Mouse (Mus musculus) midbrain, embryonic 16.5 days (tissue): Measurements from ENCODE around the gene Rnf44. TPM values are rescaled to one million over a fixed set of nuclear protein-coding genes. Genes with fewer than 3 reads are reported as not detected.

Source experiments
- ATAC-seq: fragments of 200-750 bp; cut with Nextera tagmentation; 2 replicates; pipeline ENCODE4 v1.8.0; 2017; ENCODE audit warnings: moderate TSS enrichment
- H3K27ac ChIP-seq: fragments of 300-500 bp; sonication (generic); 2 replicates; pipeline ENCODE4 v1.5.1; 2014; ENCODE audit warnings: mild to moderate bottlenecking, low read length, mixed read lengths
- H3K27me3 ChIP-seq: fragments of 300-500 bp; sonication (generic); 2 replicates; pipeline ENCODE4 v1.6.1; 2014; ENCODE audit warnings: low read depth, low read length, mixed read lengths; ENCODE audit not compliant: control insufficient read depth, insufficient read depth
- H3K36me3 ChIP-seq: fragments of 300-500 bp; sonication (generic); 2 replicates; pipeline ENCODE4 v1.6.1; 2014; ENCODE audit warnings: mild to moderate bottlenecking, low read length, moderate library complexity, mixed read lengths; ENCODE audit not compliant: control insufficient read depth, insufficient read depth
- H3K4me1 ChIP-seq: fragments of 300-500 bp; sonication (generic); 2 replicates; pipeline ENCODE4 v1.6.1; 2014; ENCODE audit warnings: mild to moderate bottlenecking, low read length, mixed read lengths; ENCODE audit not compliant: control insufficient read depth, insufficient read depth
- H3K4me2 ChIP-seq: fragments of 300-500 bp; sonication (generic); 2 replicates; pipeline ENCODE4 v1.6.1; 2014; ENCODE audit warnings: mild to moderate bottlenecking, low read length, mixed read lengths
- H3K4me3 ChIP-seq: fragments of 300-500 bp; sonication (generic); 2 replicates; pipeline ENCODE4 v1.5.1; 2014; ENCODE audit warnings: low read depth, mild to moderate bottlenecking, low read length, moderate library complexity, mixed read lengths
- H3K9ac ChIP-seq: fragments of 300-500 bp; sonication (generic); 2 replicates; pipeline ENCODE4 v1.6.1; 2014; ENCODE audit warnings: low read depth, low read length, mixed read lengths
- H3K9me3 ChIP-seq: fragments of 300-500 bp; sonication (generic); replicated peaks from 2 replicates; pipeline ENCODE4 v1.6.1; 2014; ENCODE audit warnings: mild to moderate bottlenecking, low read length, mixed read lengths; ENCODE audit not compliant: control insufficient read depth, poor library complexity, severe bottlenecking
- WGBS: fragments of 180-500 bp; shearing (Covaris S2); extraction: QIAGEN DNeasy Blood & Tissue Kit; methylation state at CpG from one replicate; pipeline ENCODE4 v1.1.7; 2014; 5-methylcytosine and 5-hydroxymethylcytosine counted together
- polyA plus RNA-seq: library from polyadenylated mRNA; unstranded; fragments of >200 nt; fragmentation: Nextera tagmentation; extraction: Ambion mirVana; gene quantifications from 2 replicates; pipeline ENCODE4 v1.2.1, GENCODE M21; 2015

Rnf44 gene
- polyA plus RNA-seq, 1 experiment from 2014 or later: 65.3 TPM

- no peak overlapping the region for H3K4me3 ChIP-seq
- ATAC-seq: no peak
- H3K4me2 ChIP-seq: no peak overlapping the region
- H3K27me3 ChIP-seq: no peaks in the 10 kb centered on the region; the same call in 1 of the 2 replicates
- H3K4me1 ChIP-seq: no peaks in the 10 kb centered on the region
- no peak overlapping the region for H3K27ac ChIP-seq
- 34% methylated on average over 4 of the region's 4 CpGs for WGBS
- H3K9me3 ChIP-seq: no peaks in the 10 kb centered on the region
- no peaks in the 10 kb centered on the region for H3K36me3 ChIP-seq
- H3K9ac ChIP-seq: no peak overlapping the region
These were observed 20.7 kb upstream of the Rnf44 start for GRCm38 (mm10) chr13:54714393-54714792.

- no peaks in the 10 kb centered on the region for H3K9me3 ChIP-seq
- H3K9ac ChIP-seq: no peak overlapping the region
- no peak overlapping the region for H3K4me2 ChIP-seq
- H3K36me3 ChIP-seq: no peaks in the 10 kb centered on the region
- H3K4me1 ChIP-seq: no peaks in the 10 kb centered on the region
- H3K27ac ChIP-seq: no peak overlapping the region
- no peak for ATAC-seq
- H3K27me3 ChIP-seq: no peaks in the 10 kb centered on the region
- H3K4me3 ChIP-seq: no peak overlapping the region
- 78% methylated on average over 3 of the region's 3 CpGs for WGBS
These were observed 17.2 kb upstream of the Rnf44 start for GRCm38 (mm10) chr13:54710866-54711265.

GRCm38 (mm10) chr13:54704890-54705289, 11.2 kb upstream of the Rnf44 start:
- H3K9me3 ChIP-seq: no peaks in the 10 kb centered on the region
- no peak overlapping the region for H3K4me2 ChIP-seq
- no peaks in the 10 kb centered on the region for H3K36me3 ChIP-seq
- no peak overlapping the region for H3K27ac ChIP-seq
- whole genome bisulfite sequencing: 64% methylated on average over 6 of the region's 6 CpGs
- ATAC-seq: no peak
- H3K27me3 ChIP-seq: no peaks in the 10 kb centered on the region
- H3K9ac ChIP-seq: no peak overlapping the region
- no peak overlapping the region for H3K4me3 ChIP-seq
- H3K4me1 ChIP-seq: no peaks in the 10 kb centered on the region

- no peak overlapping the region for H3K4me2 ChIP-seq
These were observed 8.8 kb upstream of the Rnf44 start for GRCm38 (mm10) chr13:54702507-54702906.

GRCm38 (mm10) chr13:54701243-54701642, 7.5 kb upstream of the Rnf44 start, which contains the start of gene Cdhr2:
TSS of gene Cdhr2 (plus strand) at chr13:54701461.
- no peak for ATAC-seq
- H3K27ac ChIP-seq: no peak within 1 kb of the TSS
- H3K9ac ChIP-seq: no peak within 1 kb of the TSS
- no peaks in the 10 kb centered on the region for H3K36me3 ChIP-seq
- H3K9me3 ChIP-seq: no peaks in the 10 kb centered on the region
- H3K4me2 ChIP-seq: no peak within 1 kb of the TSS
- H3K27me3 ChIP-seq: no peaks in the 10 kb centered on the region
- H3K4me1 ChIP-seq: no peaks in the 10 kb centered on the region
- no peak within 1 kb of the TSS for H3K4me3 ChIP-seq
- 78% methylated on average over 5 of the region's 5 CpGs for WGBS

More at GRCm38 (mm10) chr13:54702507-54702906, 8.8 kb upstream of the Rnf44 start:
- WGBS: 55% methylated on average over 7 of the region's 7 CpGs
- Histone ChIP-seq H3K27ac (no peak overlapping the region), H3K4me1 (no peaks in the 10 kb centered on the region), H3K9me3 (no peaks in the 10 kb centered on the region), H3K9ac (no peak overlapping the region), H3K4me3 (no peak overlapping the region), H3K27me3 (no peaks in the 10 kb centered on the region), H3K36me3 (no peaks in the 10 kb centered on the region)
- ATAC-seq: no peak

- no peak for ATAC-seq
- Histone ChIP-seq H3K36me3 (no peaks in the 10 kb centered on the region), H3K9ac (no peak overlapping the region), H3K4me1 (peaks cover 26% of the 10 kb centered on the region), H3K27me3 (no peaks in the 10 kb centered on the region), H3K4me2 (no peak overlapping the region), H3K4me3 (no peak overlapping the region), H3K9me3 (no peaks in the 10 kb centered on the region), H3K27ac (no peak overlapping the region)
- WGBS: 89% methylated on average over 11 of the region's 11 CpGs
These were observed 1.9 kb upstream of the Rnf44 start for GRCm38 (mm10) chr13:54695479-54696230.

- no peaks in the 10 kb centered on the region for H3K36me3 ChIP-seq
- peak overlapping the region; percentile 72; the same call in 1 of the 2 replicates for H3K9ac ChIP-seq
- H3K27me3 ChIP-seq: no peaks in the 10 kb centered on the region
- peaks cover 28% of the 10 kb centered on the region for H3K4me1 ChIP-seq
- peak overlapping the region; percentile 50 for H3K4me2 ChIP-seq
- H3K4me3 ChIP-seq: peak overlapping the region; percentile 83
- H3K27ac ChIP-seq: peak overlapping the region; percentile 95
- 18% methylated on average over 26 of the region's 26 CpGs for WGBS
- no peaks in the 10 kb centered on the region for H3K9me3 ChIP-seq
- peak; percentile 87 for ATAC-seq
These were observed 797 bp upstream of the Rnf44 start for GRCm38 (mm10) chr13:54694348-54695060.

- Histone ChIP-seq H3K9me3 (no peaks in the 10 kb centered on the region), H3K4me1 (peaks cover 32% of the 10 kb centered on the region), H3K4me3 (peak overlapping the region; percentile 83), H3K27ac (peak overlapping the region; percentile 95), H3K36me3 (no peaks in the 10 kb centered on the region), H3K27me3 (no peaks in the 10 kb centered on the region), H3K9ac (peak overlapping the region; percentile 89), H3K4me2 (peak overlapping the region; percentile 94)
- no peak for ATAC-seq
- 15% methylated on average over 21 of the region's 21 CpGs for WGBS
These were observed 773 bp downstream of the Rnf44 start for GRCm38 (mm10) chr13:54692711-54693557.
